8 mouse cellular contexts compared by ENCODE assay signal in the genomic region with DNA sequence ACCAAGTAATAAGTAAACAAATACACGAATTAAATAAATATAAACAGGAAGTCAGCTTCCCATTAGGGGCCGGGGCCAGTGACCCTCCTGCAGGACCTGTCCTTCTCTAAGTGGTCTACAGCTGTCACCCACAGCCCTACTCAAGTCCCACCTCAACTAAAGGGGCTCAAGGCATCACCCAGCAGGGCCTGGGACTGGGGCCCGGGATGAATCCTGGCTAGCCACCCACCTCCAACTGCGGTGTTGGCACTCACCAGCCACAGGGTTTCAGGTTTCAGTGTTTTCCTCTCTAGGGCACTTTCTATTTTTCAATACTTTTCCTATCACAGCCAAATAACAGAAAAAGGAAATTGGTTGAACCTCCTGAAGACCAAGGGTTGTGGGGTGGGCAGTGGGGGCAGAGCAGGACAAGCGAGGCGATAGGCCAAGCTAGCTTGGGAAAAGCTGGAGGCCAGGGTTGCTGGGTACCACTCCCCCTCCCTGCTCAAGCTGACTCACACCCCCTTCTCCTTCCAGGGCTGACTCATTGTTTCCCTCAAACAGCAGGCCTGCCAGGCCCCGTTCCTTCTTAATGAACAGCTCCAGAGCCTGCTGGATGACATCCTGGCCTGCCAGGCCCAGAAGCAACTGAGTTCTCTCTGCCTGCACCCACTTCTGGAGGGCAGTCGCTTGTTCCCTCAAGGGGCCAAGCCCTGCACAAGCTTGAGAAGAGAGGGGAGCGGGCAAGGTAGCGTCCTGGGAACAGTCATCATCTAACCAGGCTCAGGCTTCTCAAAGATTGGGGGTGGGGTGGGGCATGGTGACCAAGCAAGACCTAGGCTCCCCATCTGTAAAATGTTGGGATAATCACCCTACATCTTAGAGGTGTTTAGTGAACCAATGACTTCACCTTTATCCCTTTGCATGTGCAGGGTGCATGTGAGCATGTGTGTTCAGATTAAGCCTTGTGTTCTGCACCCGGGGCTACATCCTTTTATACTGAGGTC. TPM values are rescaled to one million over a fixed set of nuclear protein-coding genes. Genes with fewer than 3 reads are reported as not detected.
DNase-seq lines count a peak whose midpoint lies in the region; ATAC-seq and TF ChIP-seq lines count a peak whose summit lies in the region.

No protein-coding gene starts in this region.

- DNase-seq in thymus, adult 2 months = peak; percentile 6
- DNase-seq in thymus, postnatal 0 days (ENCODE audit: low spot score) = no peak
- peak; percentile 69 for DNase-seq in embryo, embryonic 11 days
- DNase-seq in gastrocnemius, postnatal 25 days = peak; percentile 85
- peak; percentile 80 for DNase-seq in hindbrain, postnatal 0 days (ENCODE audit: low spot score)
- DNase-seq in left cerebral cortex, adult 11 months (ENCODE audit: low spot score) = peak; percentile 57
- peak; percentile 95 for DNase-seq in lung, postnatal 0 days (ENCODE audit: low spot score)
- DNase-seq in right cerebral cortex, postnatal 4 days = peak; percentile 31

- peak; percentile 78 for ATAC-seq in hindbrain, postnatal 0 days
- ATAC-seq in lung, postnatal 0 days = peak; percentile 88

- H3K9ac ChIP-seq in hindbrain, postnatal 0 days (replicated peaks; ENCODE audit: low read length) = no peak overlapping the region
- no peak overlapping the region for H3K9ac ChIP-seq in lung, postnatal 0 days (replicated peaks; ENCODE audit: low read depth)

- TF ChIP-seq POLR2A in thymus, adult 2 months (IDR thresholded peaks at IDR 0.05; ENCODE audit: control insufficient read depth, extremely low read depth, insufficient read depth, low read length, poor library complexity) = no peak

- H3K27me3 ChIP-seq in thymus, adult 2 months (ENCODE audit: control insufficient read depth, insufficient read depth, low read length) = no peaks in the 10 kb centered on the region
- no peaks in the 10 kb centered on the region for H3K27me3 ChIP-seq in hindbrain, postnatal 0 days (ENCODE audit: insufficient read depth, low read length)
- 0 out of 2 replicates have a peak, but pooled peaks cover 3% of the 10 kb centered on the region for H3K27me3 ChIP-seq in lung, postnatal 0 days (replicated peaks; ENCODE audit: insufficient read depth, low read length)

- no peak overlapping the region for H3K4me2 ChIP-seq in hindbrain, postnatal 0 days (ENCODE audit: low read depth, low read length)
- no peak overlapping the region for H3K4me2 ChIP-seq in lung, postnatal 0 days (replicated peaks; ENCODE audit: low read depth, low read length)

- H3K9me3 ChIP-seq in hindbrain, postnatal 0 days (ENCODE audit: low read length) = no peaks in the 10 kb centered on the region
- H3K9me3 ChIP-seq in lung, postnatal 0 days (ENCODE audit: low read length) = no peaks in the 10 kb centered on the region

- TF ChIP-seq CTCF in thymus, adult 2 months (IDR thresholded peaks at IDR 0.05; ENCODE audit: borderline replicate concordance, control insufficient read depth, extremely low read depth, insufficient read depth, low read length, poor library complexity) = no peak
- TF ChIP-seq CTCF in hindbrain, postnatal 0 days (IDR thresholded peaks at IDR 0.05; ENCODE audit: low read depth) = no peak
- no peak for TF ChIP-seq CTCF in lung, postnatal 0 days (IDR thresholded peaks at IDR 0.05)

- H3K36me3 ChIP-seq in thymus, adult 2 months (ENCODE audit: control insufficient read depth, insufficient read depth, low read length) = no peaks in the 10 kb centered on the region
- H3K36me3 ChIP-seq in hindbrain, postnatal 0 days (ENCODE audit: insufficient read depth, low read length) = no peaks in the 10 kb centered on the region
- H3K36me3 ChIP-seq in lung, postnatal 0 days (ENCODE audit: insufficient read depth, low read length) = no peaks in the 10 kb centered on the region

- whole genome bisulfite sequencing in thymus, adult 2 months = 60% methylated on average over 11 of the region's 11 CpGs
- 39% methylated on average over 11 of the region's 11 CpGs for WGBS in hindbrain, postnatal 0 days
- 25% methylated on average over 11 of the region's 11 CpGs for WGBS in lung, postnatal 0 days

- H3K4me1 ChIP-seq in thymus, adult 2 months (replicated peaks; ENCODE audit: control insufficient read depth, insufficient read depth, low read length) = peaks cover 54% of the 10 kb centered on the region
- H3K4me1 ChIP-seq in hindbrain, postnatal 0 days (ENCODE audit: insufficient read depth, low read length) = 0 out of 2 replicates have a peak, but pooled peaks cover 15% of the 10 kb centered on the region
- peaks cover 26% of the 10 kb centered on the region for H3K4me1 ChIP-seq in lung, postnatal 0 days (ENCODE audit: insufficient read depth, low read depth, low read length)

- H3K4me3 ChIP-seq in thymus, adult 2 months (ENCODE audit: control insufficient read depth, insufficient read depth, low read length) = no peak overlapping the region
- H3K4me3 ChIP-seq in hindbrain, postnatal 0 days (ENCODE audit: low read length) = no peak overlapping the region
- no peak overlapping the region for H3K4me3 ChIP-seq in lung, postnatal 0 days (ENCODE audit: low read depth, low read length)

- TF ChIP-seq EP300 in lung, postnatal 0 days (IDR thresholded peaks at IDR 0.05) = peak; percentile 65; the same call in 1 of the 2 replicates

- H3K27ac ChIP-seq in thymus, adult 2 months (ENCODE audit: control insufficient read depth, insufficient read depth, low read length) = no peak overlapping the region
- peak overlapping the region; percentile 41; the same call in 1 of the 2 replicates for H3K27ac ChIP-seq in hindbrain, postnatal 0 days
- peak overlapping the region; percentile 70 for H3K27ac ChIP-seq in lung, postnatal 0 days (ENCODE audit: low read length)

RNA-seq across cellular contexts. Expression of a gene that starts 39.0 kb away (rescaled TPM):
- polyA plus RNA-seq in thymus, adult 2 months (2012; rRNA removed) = 182 and 287 TPM in 2 replicates
- 28.4 and 35.1 TPM in 2 replicates for polyA plus RNA-seq in thymus, postnatal 0 days (2015; fragmentation: Nextera tagmentation; extraction: Ambion mirVana)
- 10 to 100 TPM; 10.1 to 14.9 TPM for total RNA-seq in gastrocnemius, postnatal 25 days (2021)
- total RNA-seq in hindbrain, postnatal 0 days (2014; rRNA removed) = 13.3 and 16.7 TPM in 2 replicates
- 5.4 and 5.5 TPM in 2 replicates for polyA plus RNA-seq in hindbrain, postnatal 0 days (2015; fragmentation: Nextera tagmentation; extraction: Ambion mirVana)
- polyA plus RNA-seq in lung, postnatal 0 days (2015; fragmentation: Nextera tagmentation; extraction: Ambion mirVana) = 15.6 and 17.5 TPM in 2 replicates
